Mouse (Mus musculus): ENCODE measurements at regions not wholly inside any gene's neighbourhood (a gene's known extent, or its start where the extent isn't known, plus 50 kb on each side); places are given as distances from the start of the nearest gene placed in this dataset.

GRCm38 (mm10) chr19:26504027-26504426 is 100.8 kb upstream of the Smarca2 start:
- TF ChIP-seq CTCF (IDR thresholded peaks at IDR 0.05; ENCODE audit: control insufficient read depth, insufficient read depth, insufficient replicate concordance, low read depth, low read length) (no peak), POLR2A (IDR thresholded peaks at IDR 0.05; ENCODE audit: control insufficient read depth, low read depth, low read length) (no peak)

All from testis, adult 2 months (tissue).